Mouse (Mus musculus): Measurements from ENCODE around the gene Rb1.

The Rb1 gene

GRCm38 (mm10) chr14:73325456-73326381 is at the start of gene Rb1:
Rb1 (minus strand) TSS chr14:73325822.
- in situ Hi-C loops (cut with MboI): no loop called here

GRCm38 (mm10) chr14:73374315-73374890 is 48.8 kb upstream of the Rb1 start:
- in situ Hi-C loops (cut with MboI): no loop called here

GRCm38 (mm10) chr14:73373606-73374005 is 48.0 kb upstream of the Rb1 start:
- in situ Hi-C loops (cut with MboI): no loop called here

DNA sequence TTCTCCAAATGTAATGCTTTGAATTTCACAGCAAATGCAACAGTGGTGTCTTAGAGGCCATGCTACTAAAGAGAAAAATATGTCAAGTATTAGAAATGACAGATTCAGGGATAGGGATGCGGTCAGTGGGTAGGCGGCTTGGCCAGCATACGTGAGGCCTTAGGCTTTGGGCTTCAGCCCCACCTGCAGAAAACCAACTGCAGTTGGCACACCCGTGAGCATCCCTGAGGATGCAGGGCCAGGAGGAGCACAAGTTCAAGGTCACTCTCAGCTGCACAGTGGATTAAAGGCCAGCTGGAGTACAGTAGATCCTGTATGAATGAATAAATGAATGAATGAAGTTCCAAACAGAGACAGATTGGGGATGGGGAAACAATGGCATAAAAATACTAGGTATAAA is 47.4 kb upstream of the Rb1 start:
- in situ Hi-C loops (cut with MboI): no loop called here

DNA sequence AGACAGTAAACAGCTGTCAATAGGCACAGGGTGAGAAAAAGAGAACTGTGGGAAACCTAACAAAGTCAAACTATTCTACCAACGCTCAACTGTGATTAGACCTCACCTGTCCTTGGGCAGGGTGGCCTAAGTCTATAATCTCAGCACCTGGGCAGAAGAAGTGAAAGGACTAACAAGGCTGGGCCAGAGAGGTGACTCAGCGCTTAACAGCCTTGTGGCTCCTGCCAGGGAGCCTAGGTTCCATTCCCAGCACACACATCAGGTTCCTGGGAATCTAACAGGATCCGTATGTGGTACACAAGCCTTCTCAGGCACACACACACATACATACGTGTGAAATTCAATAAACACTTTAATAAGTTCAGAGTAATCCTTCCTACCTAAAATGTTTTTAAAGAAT is 46.0 kb upstream of the Rb1 start:
- in situ Hi-C loops (cut with MboI): no loop called here

DNA sequence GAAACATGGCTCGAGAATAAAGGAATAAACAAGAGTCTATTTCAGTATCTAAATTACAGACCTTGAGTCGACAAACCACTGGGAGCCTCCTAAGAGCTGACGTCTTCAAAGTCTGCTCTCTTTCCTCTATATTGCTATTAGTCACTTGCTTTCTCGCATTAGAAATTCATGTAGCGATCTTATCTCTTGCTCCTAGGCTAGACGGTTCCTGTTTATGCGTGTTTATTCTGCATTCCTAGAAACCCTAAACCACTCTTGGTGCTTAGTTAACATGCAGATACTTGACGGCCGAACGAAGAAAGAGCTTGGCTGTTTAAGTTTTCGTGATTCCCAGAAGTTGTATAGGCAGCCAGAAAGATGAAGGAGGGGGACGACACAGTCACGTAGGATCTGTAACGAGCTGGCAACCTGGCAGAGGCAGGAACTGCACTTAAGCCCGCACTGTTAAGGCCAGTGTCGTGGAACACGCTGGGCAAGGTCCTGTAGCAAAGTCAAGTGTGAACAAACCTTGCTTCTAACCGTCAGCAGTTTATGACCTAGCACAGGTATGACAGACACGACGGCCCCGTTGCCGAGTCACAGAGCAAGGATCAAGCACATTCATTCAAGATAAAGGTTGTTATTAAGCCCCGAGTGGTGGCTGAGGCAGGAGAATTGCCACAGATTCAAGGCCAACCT is 45.2 kb upstream of the Rb1 start:
- in situ Hi-C loops (cut with MboI): no loop called here

- in situ Hi-C loops (cut with MboI): no loop called here
Measured at GRCm38 (mm10) chr14:73370078-73370670, 44.6 kb upstream of the Rb1 start.

DNA sequence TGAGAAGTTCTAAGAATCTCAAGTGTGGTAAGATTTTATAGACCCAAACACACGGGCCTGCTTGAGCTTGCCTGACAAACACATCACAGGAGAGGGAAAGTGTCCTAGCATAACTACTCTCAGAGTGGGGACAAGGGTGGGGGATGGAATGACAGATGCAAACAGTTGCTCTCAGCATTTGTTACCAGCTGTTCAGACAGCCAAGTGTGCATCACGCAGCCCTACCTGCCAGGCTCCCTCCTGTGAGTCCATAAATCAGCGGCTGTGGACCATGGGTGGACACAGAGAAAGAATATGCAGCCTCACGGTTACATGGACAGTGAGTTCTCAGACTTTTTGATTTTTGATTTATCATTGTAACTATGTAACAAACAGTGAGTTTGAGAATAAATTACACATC is 44.0 kb upstream of the Rb1 start:
- in situ Hi-C loops (cut with MboI): no loop called here

- in situ Hi-C loops (cut with MboI): no loop called here
Measured at GRCm38 (mm10) chr14:73368966-73369365, 43.3 kb upstream of the Rb1 start.

DNA sequence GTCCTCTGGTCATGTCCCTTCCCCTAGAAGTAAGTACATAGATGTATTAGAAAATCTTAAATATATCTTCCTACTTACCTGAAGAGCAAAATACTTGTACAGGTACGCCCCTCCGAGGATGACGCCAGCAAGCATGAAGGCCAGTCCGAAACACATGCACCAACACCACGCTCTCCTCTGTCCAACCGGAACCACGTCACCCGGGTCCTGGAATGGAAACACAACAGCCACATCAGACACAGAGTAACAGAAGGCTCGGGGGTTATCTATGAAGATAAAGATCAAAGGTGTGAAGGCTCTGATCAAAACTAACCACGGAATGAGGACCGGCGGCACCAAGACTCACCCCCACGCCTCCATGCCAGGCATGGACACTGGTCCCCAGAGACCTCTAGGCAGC is 42.6 kb upstream of the Rb1 start:
- in situ Hi-C loops (cut with MboI): no loop called here

DNA sequence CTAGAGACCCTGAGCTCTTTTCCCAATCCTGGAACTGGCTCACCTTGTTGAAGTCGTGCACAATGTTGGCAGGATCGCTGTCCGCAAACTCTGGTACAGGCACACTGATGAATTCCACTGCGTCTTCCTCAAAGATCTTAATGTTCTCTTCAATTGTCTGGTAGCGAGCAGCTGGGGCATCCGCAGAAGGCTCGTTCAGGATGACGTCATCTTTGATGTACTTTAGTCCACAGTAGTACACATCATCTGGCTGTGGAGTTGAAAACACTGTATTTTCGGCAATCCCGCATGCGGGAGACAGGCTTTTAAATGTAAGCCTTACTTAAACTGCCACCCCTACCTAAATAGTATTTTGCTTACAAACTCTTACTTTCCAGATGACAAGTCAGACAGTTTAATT is 40.7 kb upstream of the Rb1 start:
- in situ Hi-C loops (cut with MboI): no loop called here

- in situ Hi-C loops (cut with MboI): no loop called here
Measured at GRCm38 (mm10) chr14:73363782-73364181, 38.2 kb upstream of the Rb1 start.

GRCm38 (mm10) chr14:73354700-73355099 is 29.1 kb upstream of the Rb1 start:
- in situ Hi-C loops (cut with MboI): no loop called here

DNA sequence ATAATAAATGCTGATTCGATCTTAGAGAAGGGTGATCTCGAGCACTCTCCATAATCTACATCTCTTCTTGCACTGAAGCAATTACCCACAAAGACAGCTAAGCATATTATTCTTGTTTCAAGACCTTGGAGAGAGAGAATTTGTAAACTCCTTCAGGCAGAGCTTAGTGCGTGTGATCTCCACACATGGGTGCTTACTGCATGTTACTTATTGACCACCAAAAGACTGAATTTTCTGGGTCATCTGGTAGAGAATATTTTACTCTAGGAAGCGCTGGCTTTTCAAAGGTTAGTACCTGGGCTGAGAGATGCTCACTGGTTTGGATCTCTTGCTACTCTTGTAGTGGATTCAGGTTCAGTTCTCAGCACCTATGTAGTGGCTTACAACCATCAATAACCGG is 25.5 kb upstream of the Rb1 start:
- in situ Hi-C loops (cut with MboI): no loop called here

DNA sequence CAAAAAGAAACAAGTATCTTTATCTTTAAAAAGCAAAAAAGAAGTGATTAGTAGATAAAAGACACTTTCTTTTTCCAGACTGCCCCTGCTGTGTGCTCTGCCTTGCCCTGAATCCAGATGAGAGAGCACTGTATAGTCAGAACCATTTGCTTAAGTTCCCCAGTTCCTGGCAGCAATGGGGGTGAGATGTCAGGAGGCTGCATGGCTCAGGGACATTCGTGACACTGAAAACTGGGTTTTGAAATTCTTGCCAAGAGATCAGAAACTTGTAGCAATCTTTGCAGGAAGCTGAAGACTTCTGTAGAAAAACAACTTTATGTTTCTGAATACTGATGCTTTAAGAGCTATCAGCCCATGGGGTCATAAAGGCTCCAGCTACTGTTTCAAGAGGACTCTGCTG is 24.4 kb upstream of the Rb1 start:
- in situ Hi-C loops (cut with MboI): no loop called here

GRCm38 (mm10) chr14:73349061-73349670 is 23.5 kb upstream of the Rb1 start:
- in situ Hi-C loops (cut with MboI): no loop called here

DNA sequence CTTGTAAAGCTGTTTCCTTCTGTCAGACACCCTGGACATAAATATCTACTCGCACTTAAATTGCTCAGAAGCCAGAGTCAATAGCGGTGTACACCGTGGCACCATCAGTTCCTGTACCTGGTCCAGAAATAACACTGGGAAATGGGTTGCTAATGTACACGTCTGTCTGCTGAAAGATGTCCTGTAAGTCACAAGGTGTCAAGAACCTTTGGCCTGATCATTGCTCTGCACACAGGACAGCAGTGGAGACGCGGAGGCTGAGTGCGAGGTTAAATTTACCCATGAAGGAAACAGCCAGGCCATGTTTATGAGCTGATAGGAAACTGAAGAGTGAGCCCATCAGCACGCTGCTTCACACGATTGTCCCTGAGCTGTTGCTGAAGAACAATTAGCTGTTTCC is 21.7 kb upstream of the Rb1 start:
- in situ Hi-C loops (cut with MboI): no loop called here

- in situ Hi-C loops (cut with MboI): no loop called here
Measured at GRCm38 (mm10) chr14:73345614-73346013, 20.0 kb upstream of the Rb1 start.

GRCm38 (mm10) chr14:73340051-73340755 is 14.6 kb upstream of the Rb1 start:
- in situ Hi-C loops (cut with MboI): no loop called here

- in situ Hi-C loops (cut with MboI): no loop called here
Measured at GRCm38 (mm10) chr14:73339615-73340014, 14.0 kb upstream of the Rb1 start.

DNA sequence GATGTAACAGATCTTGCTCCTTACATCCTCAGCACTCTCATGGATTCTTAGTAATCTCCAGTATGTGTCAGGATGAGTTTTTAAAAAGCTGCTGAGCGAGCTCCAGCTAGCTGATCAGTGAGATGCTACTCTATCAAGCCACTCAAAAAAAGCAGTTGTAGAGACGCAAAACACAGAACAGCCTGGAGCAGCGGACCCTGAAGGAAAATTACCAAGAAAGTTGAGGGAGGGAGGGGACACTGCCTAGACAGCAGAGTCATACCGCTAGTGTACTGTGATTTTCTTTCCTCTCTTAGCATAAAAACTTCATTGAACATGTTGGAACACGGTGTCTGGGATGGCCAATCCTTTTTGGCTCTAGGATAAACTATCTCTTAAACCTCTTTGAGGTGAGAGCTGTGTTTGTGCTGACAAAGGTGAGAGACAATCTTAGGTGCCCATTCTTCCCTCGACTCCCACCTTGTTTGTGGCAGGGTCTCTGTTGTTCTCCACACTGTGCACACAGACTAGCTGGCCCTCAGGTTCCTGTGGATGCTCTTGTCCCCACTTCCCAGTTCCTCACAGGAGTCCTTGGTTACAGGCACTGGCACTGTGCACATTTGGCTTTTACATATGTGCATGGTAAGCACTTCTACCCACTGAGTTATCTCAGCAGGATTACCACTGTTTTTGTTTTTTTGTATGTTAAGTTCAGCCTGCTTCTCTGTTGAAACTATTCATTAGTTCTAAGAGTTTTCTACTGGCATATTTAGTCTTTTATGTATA is 10.9 kb upstream of the Rb1 start:
- in situ Hi-C loops (cut with MboI): no loop called here

All from mature B cell (primary cell).